Mouse (Mus musculus) liver, embryonic 14.5 days (tissue): ENCODE measurements at regions not wholly inside any gene's neighbourhood (a gene's known extent, or its start where the extent isn't known, plus 50 kb on each side); places are given as distances from the start of the nearest gene placed in this dataset.

Experiments
- CTCF ChIP-seq: IDR thresholded peaks from 2 replicates; pipeline ENCODE4 v1.5.1; 2016; ENCODE audit warnings: antibody characterized with exemption, low read depth, control low read depth
- EP300 ChIP-seq: IDR thresholded peaks from 2 replicates; pipeline ENCODE4 v1.6.1; 2016; ENCODE audit warnings: antibody characterized with exemption, low read depth

DNA sequence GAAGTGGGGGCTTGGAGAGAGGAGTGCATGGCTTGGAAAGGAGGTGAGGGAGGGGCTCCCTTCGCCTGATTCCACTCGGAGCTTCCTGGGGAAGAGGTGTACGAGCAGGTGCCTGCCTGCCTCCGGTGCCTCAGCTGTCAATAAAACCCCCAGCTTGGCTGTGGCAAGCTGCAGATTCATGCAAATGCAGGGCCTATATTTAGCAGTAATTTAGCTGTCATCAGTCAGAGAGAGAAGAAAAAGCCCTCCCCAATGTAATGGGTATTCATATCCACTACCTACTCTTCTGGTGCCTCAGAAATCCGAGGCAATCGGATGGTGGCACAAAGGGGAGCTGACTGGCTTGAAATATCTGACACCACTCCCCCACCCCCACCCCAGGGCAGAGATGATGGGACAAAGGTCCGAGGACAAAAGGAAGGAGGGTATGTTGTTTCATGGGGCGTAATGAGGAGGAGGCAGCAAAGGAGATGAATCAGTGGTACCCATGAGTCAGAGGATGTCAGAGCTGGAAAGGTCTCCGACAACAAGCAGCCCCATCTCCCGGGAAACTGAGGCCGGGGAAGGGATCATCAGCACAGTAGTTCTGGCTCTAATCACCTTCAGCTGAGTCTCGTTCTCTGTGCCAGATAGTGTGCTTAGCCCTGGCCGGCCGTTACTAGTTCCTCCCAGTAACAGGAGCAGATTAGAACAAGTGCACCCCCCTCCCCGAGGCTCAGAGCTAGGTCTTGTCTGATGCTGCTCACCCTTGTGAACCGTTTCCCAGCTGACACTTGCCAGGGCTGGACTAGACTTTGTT lies 109.2 kb downstream of the CK137956 start:
- TF ChIP-seq CTCF (no peak), EP300 (no peak)
